Mouse (Mus musculus) heart, postnatal 10 days (tissue): ENCODE data around the gene Lbhd2. TPM values are rescaled to one million over a fixed set of nuclear protein-coding genes. Genes with fewer than 3 reads are reported as not detected.

Source experiments
- DNase-seq, 2 experiments: peaks; one replicate each; pipeline ENCODE4 v3.0.0; 2021
- intact Hi-C: fragments of 180-260 bp; cut with DNase I; formaldehyde crosslinking; loops from one replicate; pipeline ENCODE4 v1.15.1; 2025
- total RNA-seq, 2 experiments: library from RNA; stranded (reverse); gene quantifications; 2 replicates each; pipeline ENCODE4 v1.2.3; 2021

The Lbhd2 gene
- total RNA-seq, 2 experiments from 2014 or later: not detected

- peak; percentile 79 to 89 for DNase-seq
- intact Hi-C loops: loop anchor here (1.0 to 5.0 kb wide), 2 partner anchors 12 to 64 kb away; no protein-coding TSS in a partner anchor
These were observed 5.0 kb upstream of the Lbhd2 start for GRCm38 (mm10) chr12:111401454-111402184.

GRCm38 (mm10) chr12:111404880-111405279, 1.7 kb upstream of the Lbhd2 start:
- intact Hi-C loops: loop anchor here (5.0 kb wide), 1 partner anchor 68 kb away; no protein-coding TSS in a partner anchor

GRCm38 (mm10) chr12:111409583-111409982, 3.0 kb downstream of the Lbhd2 start:
- intact Hi-C loops: no loop called here
- DNase-seq: no peak

More at GRCm38 (mm10) chr12:111404880-111405279, 1.7 kb upstream of the Lbhd2 start:
- DNase-seq: no peak

- peak; percentile 78 to 79 for DNase-seq
- intact Hi-C loops: loop anchor here (2.0 to 5.0 kb wide), 3 partner anchors 35 to 139 kb away; partner anchors contain the start of gene Cdc42bpb
These were observed 5.2 kb downstream of the Lbhd2 start for GRCm38 (mm10) chr12:111411631-111412355.

GRCm38 (mm10) chr12:111412581-111413284, 6.1 kb downstream of the Lbhd2 start:
- intact Hi-C loops: loop anchor here (1.0 to 5.0 kb wide), 4 partner anchors 11 to 140 kb away; partner anchors contain the start of gene Cdc42bpb
- peak in 1 of 2 experiments; percentile 53 for DNase-seq

- intact Hi-C loops: loop anchor here (1.0 to 5.0 kb wide), 4 partner anchors 12 to 140 kb away; partner anchors contain the start of gene Cdc42bpb
- DNase-seq: peak; percentile 95 to 97
These were observed 6.7 kb downstream of the Lbhd2 start for GRCm38 (mm10) chr12:111413300-111413699.

GRCm38 (mm10) chr12:111416921-111417779, 10.5 kb downstream of the Lbhd2 start, which contains the start of gene Exoc3l4:
TSS of gene Exoc3l4 (plus strand) at chr12:111417017.
- DNase-seq: peak; percentile 58 to 68
- intact Hi-C loops: loop anchor here (5.0 kb wide), 1 partner anchor 80 kb away; no protein-coding TSS in a partner anchor

- no peak for DNase-seq
- intact Hi-C loops: loop anchor here (5.0 to 10.0 kb wide), 2 partner anchors 83 to 225 kb away; no protein-coding TSS in a partner anchor
These were observed 13.3 kb downstream of the Lbhd2 start for GRCm38 (mm10) chr12:111419918-111420317.

- intact Hi-C loops: loop anchor here (10.0 kb wide), 1 partner anchor 224 kb away; no protein-coding TSS in a partner anchor
These were observed 14.5 kb downstream of the Lbhd2 start for GRCm38 (mm10) chr12:111420946-111421709.

GRCm38 (mm10) chr12:111422852-111423251, 16.2 kb downstream of the Lbhd2 start:
- intact Hi-C loops: loop anchor here (10.0 kb wide), 1 partner anchor 222 kb away; no protein-coding TSS in a partner anchor
- DNase-seq: no peak

More at GRCm38 (mm10) chr12:111420946-111421709, 14.5 kb downstream of the Lbhd2 start:
- DNase-seq: peak in 1 of 2 experiments; percentile 34

GRCm38 (mm10) chr12:111423570-111424129, 17.0 kb downstream of the Lbhd2 start:
- DNase-seq: no peak
- intact Hi-C loops: loop anchor here (10.0 kb wide), 1 partner anchor 221 kb away; no protein-coding TSS in a partner anchor

- no peak for DNase-seq
- intact Hi-C loops: loop anchor here (10.0 kb wide), 1 partner anchor 220 kb away; no protein-coding TSS in a partner anchor
These were observed 17.9 kb downstream of the Lbhd2 start for GRCm38 (mm10) chr12:111424547-111424946.

- intact Hi-C loops: loop anchor here (1.0 to 10.0 kb wide), 2 partner anchors 80 to 220 kb away; no protein-coding TSS in a partner anchor
- peak; percentile 92 to 95 for DNase-seq
These were observed 18.6 kb downstream of the Lbhd2 start for GRCm38 (mm10) chr12:111425258-111425657.

GRCm38 (mm10) chr12:111425789-111426460, 19.3 kb downstream of the Lbhd2 start:
- peak; percentile 95 to 98 for DNase-seq
- intact Hi-C loops: loop anchor here (1.0 to 10.0 kb wide), 4 partner anchors 33 to 219 kb away; no protein-coding TSS in a partner anchor

- peak in 1 of 2 experiments; percentile 41 for DNase-seq
- intact Hi-C loops: loop anchor here (10.0 kb wide), 1 partner anchor 217 kb away; no protein-coding TSS in a partner anchor
These were observed 21.0 kb downstream of the Lbhd2 start for GRCm38 (mm10) chr12:111427438-111428113.

- no peak for DNase-seq
- intact Hi-C loops: loop anchor here (10.0 kb wide), 1 partner anchor 216 kb away; no protein-coding TSS in a partner anchor
These were observed 21.8 kb downstream of the Lbhd2 start for GRCm38 (mm10) chr12:111428364-111428763.
